Mouse (Mus musculus) forebrain, embryonic 15.5 days (tissue): Measurements from ENCODE around the gene Tmem38b. TPM values are rescaled to one million over a fixed set of nuclear protein-coding genes. Genes with fewer than 3 reads are reported as not detected.

Source experiments
- ATAC-seq: fragments of 200-750 bp; cut with Nextera tagmentation; replicated peaks from 2 replicates; pipeline ENCODE4 v1.8.0; 2017; ENCODE audit warnings: mild to moderate bottlenecking, moderate TSS enrichment, moderate library complexity
- H3K27ac ChIP-seq: fragments of 300-500 bp; sonication (generic); replicated peaks from 2 replicates; pipeline ENCODE4 v1.5.1; 2015; ENCODE audit warnings: mild to moderate bottlenecking, inconsistent platforms
- H3K27me3 ChIP-seq: fragments of 300-500 bp; sonication (generic); 2 replicates; pipeline ENCODE4 v1.6.1; 2015; ENCODE audit warnings: inconsistent platforms
- H3K36me3 ChIP-seq: fragments of 300-500 bp; sonication (generic); 2 replicates; pipeline ENCODE4 v1.6.1; 2015; ENCODE audit warnings: mild to moderate bottlenecking, inconsistent platforms
- H3K4me1 ChIP-seq: fragments of 300-500 bp; sonication (generic); 2 replicates; pipeline ENCODE4 v1.6.1; 2015; ENCODE audit warnings: inconsistent platforms
- H3K4me2 ChIP-seq: fragments of 300-500 bp; sonication (generic); replicated peaks from 2 replicates; pipeline ENCODE4 v1.6.1; 2015; ENCODE audit warnings: mild to moderate bottlenecking, inconsistent platforms
- H3K4me3 ChIP-seq: fragments of 300-500 bp; sonication (generic); 2 replicates; pipeline ENCODE4 v1.5.1; 2015; ENCODE audit warnings: mild to moderate bottlenecking, inconsistent platforms
- H3K9ac ChIP-seq: fragments of 300-500 bp; sonication (generic); replicated peaks from 2 replicates; pipeline ENCODE4 v1.6.1; 2015; ENCODE audit warnings: mild to moderate bottlenecking, inconsistent platforms
- H3K9me3 ChIP-seq: fragments of 300-500 bp; sonication (generic); 2 replicates; pipeline ENCODE4 v1.6.1; 2016; ENCODE audit warnings: inconsistent platforms
- WGBS: fragments of 180-500 bp; shearing (Covaris S2); methylation state at CpG from one replicate; pipeline ENCODE4 v1.1.7; 2015; ENCODE audit warnings: mixed read lengths; 5-methylcytosine and 5-hydroxymethylcytosine counted together
- polyA plus RNA-seq: library from polyadenylated mRNA; unstranded; fragments of >200 nt; fragmentation: Nextera tagmentation; extraction: Ambion mirVana; gene quantifications from 2 replicates; pipeline ENCODE4 v1.2.1, GENCODE M21; 2015

Gene Tmem38b
- polyA plus RNA-seq: 5.6 and 6.7 TPM in 2 replicates

DNA sequence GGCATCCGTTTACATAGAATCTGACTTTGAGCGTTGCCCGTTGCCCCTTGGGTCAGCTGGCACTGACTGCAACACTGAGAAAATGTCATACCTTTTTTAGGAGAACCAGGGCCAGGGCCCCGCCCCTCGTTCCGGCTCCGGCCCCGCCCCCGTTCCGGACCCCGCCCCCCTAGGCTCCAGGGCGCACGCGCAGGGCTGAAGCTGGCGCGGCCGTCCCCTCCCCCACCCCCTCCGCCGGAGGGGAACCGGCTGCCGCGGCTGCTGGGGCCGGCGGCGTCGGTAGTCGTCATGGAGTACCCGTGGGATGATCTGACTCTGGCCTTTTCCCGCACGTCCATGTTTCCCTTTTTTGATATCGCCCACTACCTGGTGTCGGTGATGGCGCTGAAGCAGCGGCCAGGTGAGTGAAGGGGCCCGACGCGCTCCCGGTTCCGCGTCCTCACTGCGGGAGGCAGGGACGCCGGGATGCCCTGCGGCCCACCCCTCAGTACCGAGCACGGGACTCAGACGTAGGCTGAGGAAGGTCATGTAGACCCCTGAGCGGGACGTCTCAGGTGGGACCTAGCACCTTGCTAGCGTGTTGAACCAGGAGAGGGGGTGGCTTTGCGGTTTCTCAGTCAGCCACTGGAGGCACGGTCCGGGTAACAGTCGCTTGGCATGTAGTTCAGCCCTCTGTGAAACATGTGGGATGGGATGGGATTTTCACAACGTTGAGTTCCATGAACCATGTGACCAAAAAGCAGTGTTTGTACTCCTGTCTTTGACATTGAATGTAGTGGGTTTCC lies at the start of gene Tmem38b:
Gene Tmem38b (plus strand): TSS at position 225 of the 785 bp plus-strand sequence.
- Histone ChIP-seq H3K27ac (peak within 1 kb of the TSS; percentile 51; the same call in 1 of the 2 replicates), H3K9ac (peak within 1 kb of the TSS; percentile 74), H3K36me3 (no peaks in the 10 kb centered on the region), H3K4me2 (peak within 1 kb of the TSS; percentile 68), H3K4me3 (peak within 1 kb of the TSS; percentile 81), H3K4me1 (peaks cover 7% of the 10 kb centered on the region), H3K9me3 (no peaks in the 10 kb centered on the region), H3K27me3 (no peaks in the 10 kb centered on the region)
- ATAC-seq: peak; percentile 95
- WGBS: under 1% methylated on average over 55 of the region's 55 CpGs

DNA sequence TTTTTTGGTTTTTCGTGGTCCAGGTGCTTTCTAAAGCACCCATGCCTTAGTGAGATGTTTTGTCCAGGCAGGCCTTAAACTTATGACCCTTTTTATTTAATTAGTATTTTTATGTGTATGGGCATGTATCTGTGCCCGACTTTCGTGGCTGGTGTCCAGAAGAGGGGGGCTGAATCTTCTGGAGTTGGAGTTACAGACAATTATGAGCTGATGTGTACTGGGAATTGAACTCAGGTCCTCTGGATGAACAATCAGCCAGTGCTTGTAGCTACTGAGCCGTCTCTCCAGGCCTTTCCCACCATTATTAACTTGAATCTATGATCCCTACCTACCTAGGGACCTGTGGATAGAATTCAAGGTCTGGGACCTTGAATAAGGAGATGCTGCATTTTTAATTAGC lies 44.4 kb upstream of the Tmem38b start:
- H3K4me3 ChIP-seq: no peak overlapping the region
- H3K36me3 ChIP-seq: no peaks in the 10 kb centered on the region
- H3K9me3 ChIP-seq: no peaks in the 10 kb centered on the region
- ATAC-seq: no peak
- peaks cover 15% of the 10 kb centered on the region; the same call in 1 of the 2 replicates for H3K27me3 ChIP-seq
- H3K4me2 ChIP-seq: no peak overlapping the region
- 36% methylated on average over 4 of the region's 4 CpGs for WGBS
- peaks cover 17% of the 10 kb centered on the region for H3K4me1 ChIP-seq
- H3K27ac ChIP-seq: no peak overlapping the region
- no peak overlapping the region for H3K9ac ChIP-seq

DNA sequence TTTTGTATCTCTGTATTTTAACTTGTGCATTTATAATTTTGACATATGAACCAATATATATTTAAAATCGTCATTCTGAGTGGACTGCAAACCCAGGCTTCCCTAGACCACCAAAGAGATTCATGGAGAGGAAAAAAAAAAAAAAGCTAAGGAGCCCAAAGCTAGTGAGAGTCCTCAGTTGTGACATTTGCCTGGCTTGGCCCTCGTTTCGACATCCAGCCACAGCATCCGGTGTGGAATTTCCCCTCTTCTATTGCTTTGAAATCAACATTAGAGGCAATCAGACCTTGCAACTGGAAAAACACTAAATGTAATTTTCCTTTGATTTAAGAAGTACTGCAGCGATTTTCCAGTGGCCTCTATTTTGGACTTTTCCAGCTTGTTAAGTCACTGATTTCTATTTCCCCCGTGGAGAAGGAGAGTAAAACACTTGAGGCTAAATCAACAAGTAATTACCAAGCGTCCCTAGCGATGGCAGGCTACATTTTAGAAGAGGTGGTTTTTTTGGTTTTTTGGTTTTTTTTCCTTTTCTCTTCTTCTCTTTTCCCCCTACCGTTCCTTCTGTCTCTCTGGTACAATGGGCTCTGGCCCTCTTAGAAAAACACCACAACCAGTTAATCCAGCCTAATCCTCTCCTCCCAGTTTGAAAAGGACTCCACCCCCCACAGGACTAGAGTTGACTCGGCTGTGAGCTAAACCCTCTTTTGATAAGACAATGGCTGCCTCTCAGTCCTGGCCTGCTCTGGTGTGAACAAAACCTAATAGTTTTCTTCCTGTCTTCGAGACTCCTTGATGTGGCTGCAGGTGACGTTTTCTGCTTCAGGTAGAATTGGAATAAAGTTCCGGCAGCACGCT lies 43.4 kb upstream of the Tmem38b start:
- H3K27me3 ChIP-seq: peaks cover 7% of the 10 kb centered on the region; the same call in 1 of the 2 replicates
- no peak overlapping the region for H3K4me3 ChIP-seq
- peaks cover 17% of the 10 kb centered on the region for H3K4me1 ChIP-seq
- no peak for ATAC-seq
- H3K9ac ChIP-seq: no peak overlapping the region
- no peaks in the 10 kb centered on the region for H3K9me3 ChIP-seq
- WGBS: 8% methylated on average over 14 of the region's 14 CpGs
- no peaks in the 10 kb centered on the region for H3K36me3 ChIP-seq
- no peak overlapping the region for H3K4me2 ChIP-seq
- H3K27ac ChIP-seq: no peak overlapping the region

DNA sequence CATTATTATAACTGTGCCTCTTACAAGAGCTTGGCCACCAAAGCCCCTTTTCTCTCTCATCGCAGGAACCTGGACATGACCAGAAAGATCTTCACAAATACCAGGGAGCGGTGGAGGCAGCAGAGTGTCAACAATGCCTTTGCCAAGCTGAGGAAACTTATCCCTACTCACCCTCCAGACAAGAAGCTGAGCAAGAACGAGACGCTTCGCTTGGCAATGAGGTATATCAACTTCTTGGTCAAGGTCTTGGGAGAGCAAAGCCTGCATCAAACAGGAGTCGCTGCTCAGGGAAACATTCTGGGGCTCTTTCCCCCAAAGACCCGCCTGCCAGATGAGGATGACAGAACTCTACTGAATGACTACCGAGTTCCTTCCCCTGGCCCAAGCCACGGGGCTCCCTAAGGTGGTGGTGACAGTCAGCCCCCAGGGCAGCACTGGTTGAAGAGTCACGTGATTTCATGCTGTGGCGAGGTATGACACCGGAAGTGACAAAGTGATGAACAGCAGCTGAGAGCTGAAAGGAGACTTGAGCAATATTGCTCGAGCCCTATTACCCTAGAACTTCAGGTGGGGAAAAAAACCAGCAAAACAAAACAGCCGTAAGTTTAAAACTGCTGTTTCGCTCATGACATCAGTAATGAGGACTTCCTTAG lies 40.0 kb upstream of the Tmem38b start:
- H3K36me3 ChIP-seq: no peaks in the 10 kb centered on the region
- no peak overlapping the region for H3K27ac ChIP-seq
- WGBS: 82% methylated on average over 15 of the region's 15 CpGs
- H3K4me3 ChIP-seq: no peak overlapping the region
- H3K9me3 ChIP-seq: no peaks in the 10 kb centered on the region
- no peak overlapping the region for H3K4me2 ChIP-seq
- ATAC-seq: no peak
- no peaks in the 10 kb centered on the region for H3K4me1 ChIP-seq
- no peaks in the 10 kb centered on the region for H3K27me3 ChIP-seq
- H3K9ac ChIP-seq: no peak overlapping the region

DNA sequence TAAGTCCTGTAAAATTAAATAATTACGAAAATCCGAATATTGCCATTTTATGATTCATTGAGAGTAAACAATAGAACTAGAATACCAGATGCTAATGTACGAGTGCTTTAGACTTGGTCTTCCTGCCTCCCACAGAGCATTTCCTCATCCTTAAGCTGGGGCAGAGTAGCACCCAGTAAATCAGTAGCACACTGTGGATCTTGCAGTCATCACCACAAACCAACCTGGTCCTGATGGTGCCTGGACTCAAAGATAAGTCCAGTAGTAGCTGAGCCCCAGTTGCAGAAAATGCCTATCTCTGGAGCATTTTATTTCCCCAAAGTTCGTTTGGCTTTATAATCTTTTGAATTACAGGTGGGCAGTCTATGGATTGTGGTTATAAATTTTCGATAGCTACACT lies 39.0 kb upstream of the Tmem38b start:
- 65% methylated on average over 5 of the region's 5 CpGs for WGBS
- Histone ChIP-seq H3K4me3 (no peak overlapping the region), H3K27ac (no peak overlapping the region), H3K4me2 (no peak overlapping the region), H3K9me3 (no peaks in the 10 kb centered on the region), H3K27me3 (no peaks in the 10 kb centered on the region), H3K36me3 (no peaks in the 10 kb centered on the region), H3K9ac (no peak overlapping the region), H3K4me1 (no peaks in the 10 kb centered on the region)
- ATAC-seq: no peak

DNA sequence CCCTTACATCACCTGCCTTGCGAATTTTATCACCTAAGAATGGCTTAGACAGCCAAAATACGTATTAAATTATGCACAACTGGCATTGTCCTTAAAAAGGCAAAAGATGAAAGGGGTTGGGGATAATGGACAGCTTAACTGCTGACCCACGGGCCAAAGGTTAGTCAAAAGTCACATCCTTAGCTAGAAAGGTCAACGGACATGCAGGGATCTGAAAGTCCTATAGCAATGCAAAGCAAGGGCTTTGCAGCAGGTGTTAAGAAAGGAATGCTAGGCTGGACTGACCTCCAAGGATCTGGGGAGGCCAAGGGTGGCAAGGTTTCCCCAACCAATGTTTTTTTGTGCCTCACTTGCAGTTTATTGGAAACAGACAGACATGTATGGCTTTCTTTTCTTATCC lies 36.5 kb upstream of the Tmem38b start:
- H3K27me3 ChIP-seq: no peaks in the 10 kb centered on the region
- H3K4me3 ChIP-seq: no peak overlapping the region
- H3K9me3 ChIP-seq: no peaks in the 10 kb centered on the region
- H3K36me3 ChIP-seq: no peaks in the 10 kb centered on the region
- no peak overlapping the region for H3K4me2 ChIP-seq
- 7% methylated on average over 4 of the region's 4 CpGs for WGBS
- H3K27ac ChIP-seq: no peak overlapping the region
- H3K4me1 ChIP-seq: no peaks in the 10 kb centered on the region
- no peak overlapping the region for H3K9ac ChIP-seq
- no peak for ATAC-seq

DNA sequence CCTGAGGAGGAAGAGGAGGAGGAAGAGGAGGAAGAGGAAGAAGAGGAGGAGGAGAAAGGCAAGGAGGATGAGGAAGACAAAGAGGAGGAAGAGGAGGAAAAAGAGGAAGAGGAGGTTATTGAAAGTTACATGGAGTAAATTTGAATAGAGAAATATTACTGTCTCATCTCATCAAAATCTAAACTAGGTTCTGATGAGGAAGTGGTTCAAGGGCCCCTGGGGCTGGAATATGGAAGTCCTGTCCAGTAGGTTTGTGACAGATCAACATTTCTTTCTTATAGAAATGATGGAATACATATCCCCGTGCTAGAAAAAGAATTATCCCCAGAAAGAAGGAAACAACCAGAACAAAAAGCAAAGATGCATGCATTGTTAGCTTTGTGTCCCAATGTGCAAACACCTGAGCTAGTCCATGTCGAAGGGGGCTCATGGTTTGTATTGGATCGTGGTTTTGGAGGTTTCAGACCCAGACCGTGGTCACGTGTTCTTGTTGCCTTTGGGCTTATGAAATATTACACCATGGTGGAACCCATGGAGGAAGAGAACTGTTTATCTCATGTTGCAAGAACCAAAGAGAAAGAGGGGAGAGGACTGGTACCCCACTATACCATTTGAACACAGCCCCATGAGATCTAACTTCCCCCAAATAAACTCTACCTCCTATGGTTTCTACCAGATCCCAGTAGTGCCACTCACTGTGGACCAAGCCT lies 31.4 kb upstream of the Tmem38b start:
- H3K36me3 ChIP-seq: no peaks in the 10 kb centered on the region
- H3K4me2 ChIP-seq: no peak overlapping the region
- peaks cover 12% of the 10 kb centered on the region; the same call in 1 of the 2 replicates for H3K4me1 ChIP-seq
- H3K27ac ChIP-seq: no peak overlapping the region
- H3K27me3 ChIP-seq: no peaks in the 10 kb centered on the region
- H3K9ac ChIP-seq: no peak overlapping the region
- no peak overlapping the region for H3K4me3 ChIP-seq
- H3K9me3 ChIP-seq: no peaks in the 10 kb centered on the region
- no peak for ATAC-seq
- WGBS: 94% methylated on average over 5 of the region's 5 CpGs

DNA sequence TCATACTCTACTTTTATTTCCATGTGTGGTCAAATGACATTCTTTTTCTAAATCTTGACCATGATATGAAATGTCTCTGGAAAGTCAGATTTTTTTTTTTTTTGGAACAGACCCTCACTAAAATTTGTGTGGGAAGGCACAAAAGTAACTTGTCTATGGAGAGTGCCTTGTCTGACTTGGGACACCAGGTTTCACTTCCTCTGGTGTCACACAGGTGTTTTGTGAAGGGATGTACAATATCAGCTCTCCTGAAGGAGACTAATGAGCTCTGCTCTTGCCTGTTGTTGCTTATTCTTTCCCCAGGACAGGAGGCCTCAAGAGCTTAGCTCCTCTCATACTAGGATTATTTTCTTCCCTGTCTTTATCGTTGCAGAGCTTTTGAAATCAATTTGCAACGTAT lies 30.8 kb upstream of the Tmem38b start:
- H3K27ac ChIP-seq: no peak overlapping the region
- no peak overlapping the region for H3K9ac ChIP-seq
- H3K4me1 ChIP-seq: peaks cover 12% of the 10 kb centered on the region; the same call in 1 of the 2 replicates
- WGBS: 10% methylated on average over 2 of the region's 2 CpGs
- H3K9me3 ChIP-seq: no peaks in the 10 kb centered on the region
- H3K36me3 ChIP-seq: no peaks in the 10 kb centered on the region
- no peaks in the 10 kb centered on the region for H3K27me3 ChIP-seq
- ATAC-seq: no peak
- no peak overlapping the region for H3K4me3 ChIP-seq
- H3K4me2 ChIP-seq: no peak overlapping the region

DNA sequence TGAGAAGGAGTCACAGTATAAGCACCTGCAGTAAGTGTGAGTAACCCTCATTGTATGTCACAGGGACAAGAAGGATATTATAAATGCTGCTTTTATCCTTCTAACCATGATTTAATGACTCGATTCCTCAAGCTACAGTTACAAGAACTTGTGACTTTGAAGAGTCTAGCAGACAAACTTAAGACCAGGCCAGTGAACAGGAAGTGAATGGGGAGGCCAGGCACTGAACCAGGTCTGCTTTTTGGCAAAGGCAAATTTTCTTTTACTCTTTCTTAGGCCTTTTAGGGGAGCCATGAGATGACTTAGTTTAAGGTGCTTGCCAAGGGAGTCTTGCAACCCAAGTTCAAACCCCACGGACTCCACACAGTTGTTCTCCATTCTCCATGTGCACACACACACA lies 30.1 kb upstream of the Tmem38b start:
- Histone ChIP-seq H3K9ac (no peak overlapping the region), H3K9me3 (no peaks in the 10 kb centered on the region), H3K36me3 (no peaks in the 10 kb centered on the region), H3K4me1 (peaks cover 12% of the 10 kb centered on the region; the same call in 1 of the 2 replicates), H3K27ac (no peak overlapping the region), H3K4me3 (no peak overlapping the region), H3K4me2 (no peak overlapping the region), H3K27me3 (no peaks in the 10 kb centered on the region)
- WGBS: 84% methylated on average over 2 of the region's 2 CpGs
- no peak for ATAC-seq

DNA sequence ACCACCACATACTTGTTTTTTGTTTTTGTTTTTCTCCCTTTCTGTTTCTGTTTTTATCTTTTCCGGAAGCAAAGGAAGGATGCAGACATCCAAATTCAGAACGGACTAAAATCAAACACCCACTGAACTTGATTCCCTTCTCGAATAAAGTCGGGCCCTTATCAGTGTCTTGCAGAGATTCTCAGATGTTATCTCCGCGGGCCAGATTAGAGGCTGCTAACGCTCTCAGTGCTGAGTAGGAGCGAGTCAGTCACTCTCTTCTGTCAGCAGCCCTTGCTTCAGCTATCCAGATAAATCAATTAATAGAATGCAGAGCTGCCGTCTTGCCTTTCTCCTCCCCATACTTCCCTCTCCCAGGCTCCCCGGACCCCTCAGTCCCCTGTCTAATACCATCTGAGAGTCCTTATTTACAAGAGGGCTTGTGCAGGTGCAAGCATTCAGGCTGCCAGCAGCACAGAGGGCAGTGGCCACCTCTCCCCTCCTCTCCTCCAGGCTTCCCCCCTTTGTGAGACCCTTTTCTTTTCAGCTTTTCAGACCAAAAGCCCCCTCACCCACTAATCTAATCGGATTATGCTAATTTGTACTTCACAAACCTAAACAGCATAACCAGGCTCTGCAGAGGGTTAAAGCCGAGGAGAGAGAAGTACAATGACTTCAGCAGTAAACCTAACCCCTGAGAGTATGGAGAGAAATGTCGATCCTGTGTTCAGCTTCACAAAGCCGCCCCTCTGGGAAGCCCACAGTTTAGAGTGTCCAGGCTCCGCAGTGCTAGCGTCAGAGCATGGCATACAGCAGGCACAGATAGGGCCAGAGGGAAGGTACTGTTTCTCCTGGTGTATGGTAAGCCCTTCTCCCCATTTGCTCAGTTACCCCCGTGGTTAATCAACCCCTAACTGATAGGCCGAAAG lies 28.7 kb upstream of the Tmem38b start:
- Histone ChIP-seq H3K9ac (0 out of 2 replicates have a peak overlapping the region, but pooled peaks have one; percentile 8), H3K36me3 (no peaks in the 10 kb centered on the region), H3K27ac (no peak overlapping the region), H3K9me3 (no peaks in the 10 kb centered on the region), H3K4me1 (peaks cover 12% of the 10 kb centered on the region; the same call in 1 of the 2 replicates), H3K27me3 (no peaks in the 10 kb centered on the region), H3K4me2 (0 out of 2 replicates have a peak overlapping the region, but pooled peaks have one; percentile 17), H3K4me3 (no peak overlapping the region)
- ATAC-seq: peak; percentile 76
- WGBS: 4% methylated on average over 18 of the region's 18 CpGs
